26 mouse cellular contexts compared by ENCODE assay signal in genomic region chr5:106622193-106622592, GRCm38 (mm10). TPM values are rescaled to one million over a fixed set of nuclear protein-coding genes. Genes with fewer than 3 reads are reported as not detected.
"Had no signal": no experiment of that assay in that cellular context is flagged by ENCODE, and none has a peak within 500 bp of the region (broad histone marks: within the 10 kb centered on the region; RNA-seq: fewer than 3 reads in every experiment).

No protein-coding gene starts in this region.

- H3K27me3 ChIP-seq: neural tube, embryonic 12.5 days; neural tube, embryonic 13.5 days; neural tube, embryonic 15.5 days; stomach, embryonic 15.5 days had no signal

- H3K4me3 ChIP-seq: neural tube, embryonic 12.5 days; neural tube, embryonic 13.5 days; neural tube, embryonic 15.5 days; stomach, embryonic 15.5 days had no signal

- H3K4me2 ChIP-seq: neural tube, embryonic 12.5 days; neural tube, embryonic 13.5 days; neural tube, embryonic 15.5 days; stomach, embryonic 15.5 days had no signal

- H3K4me1 ChIP-seq: neural tube, embryonic 12.5 days; neural tube, embryonic 13.5 days; neural tube, embryonic 15.5 days; stomach, embryonic 15.5 days had no signal

- H3K27ac ChIP-seq: neural tube, embryonic 12.5 days; neural tube, embryonic 13.5 days; neural tube, embryonic 15.5 days; stomach, embryonic 15.5 days; stomach, postnatal 0 days had no signal

- DNase-seq: retina, postnatal 1 day; right cerebral cortex, adult 18-20 months; right cerebral cortex, postnatal 14 days; right cerebral cortex, postnatal 25 days; right cerebral cortex, postnatal 4 days; spleen, adult 18-20 months; thymus, adult 18-20 months; thymus, adult 2 months; thymus, postnatal 14 days; thymus, postnatal 25 days; thymus, postnatal 36 days; thymus, postnatal 4 days had no signal

- H3K9ac ChIP-seq: neural tube, embryonic 12.5 days; neural tube, embryonic 13.5 days; neural tube, embryonic 15.5 days; stomach, embryonic 15.5 days had no signal

- H3K9me3 ChIP-seq: neural tube, embryonic 12.5 days; neural tube, embryonic 13.5 days; neural tube, embryonic 15.5 days; stomach, embryonic 15.5 days had no signal

RNA-seq across cellular contexts. Expression of gene Gm17304, which starts 13.3 kb away (rescaled TPM):
- total RNA-seq: neutrophil, adult 5-6 weeks had no signal
- polyA plus RNA-seq: neural tube, embryonic 11.5 days; neural tube, embryonic 12.5 days; neural tube, embryonic 13.5 days; neural tube, embryonic 14.5 days; neural tube, embryonic 15.5 days; small intestine, adult 2 months; spleen, adult 2 months; stomach, embryonic 14.5 days; stomach, embryonic 15.5 days; stomach, embryonic 16.5 days; stomach, postnatal 0 days; thymus, adult 2 months; thymus, postnatal 0 days; urinary bladder, adult 2 months had no signal
